Mouse (Mus musculus) lung, adult 2 months (tissue): ENCODE results near the gene Palld.

Source experiments
- CTCF ChIP-seq: fragments of 200-500 bp; IDR thresholded peaks from 2 replicates; pipeline ENCODE4 v1.5.1; 2011; ENCODE audit warnings: mild to moderate bottlenecking, low read length, control low read depth; ENCODE audit not compliant: insufficient read depth
- POLR2A ChIP-seq: fragments of 200-500 bp; IDR thresholded peaks from 2 replicates; pipeline ENCODE4 v1.6.1; 2011; ENCODE audit warnings: low read depth, mild to moderate bottlenecking, control low read depth, low read length, borderline replicate concordance; ENCODE audit errors: extremely low read depth

GRCm38 (mm10) chr8:61604871-61605270, 297.6 kb downstream of the Palld start:
- no peak for TF ChIP-seq POLR2A
- TF ChIP-seq CTCF = no peak
